Mouse (Mus musculus) adrenal gland, postnatal 14 days (tissue): ENCODE measurements around the gene Abcb9. TPM values are rescaled to one million over a fixed set of nuclear protein-coding genes. Genes with fewer than 3 reads are reported as not detected.

Source experiments
- DNase-seq: peaks from one replicate; pipeline ENCODE4 v3.0.0; 2021; ENCODE audit warnings: mixed read lengths
- total RNA-seq: library from RNA; stranded (reverse); gene quantifications from 2 replicates; pipeline ENCODE4 v1.2.3, GENCODE M21; 2021

Gene Abcb9
- total RNA-seq, 1 experiment from 2014 or later = 10.6 TPM

DNA sequence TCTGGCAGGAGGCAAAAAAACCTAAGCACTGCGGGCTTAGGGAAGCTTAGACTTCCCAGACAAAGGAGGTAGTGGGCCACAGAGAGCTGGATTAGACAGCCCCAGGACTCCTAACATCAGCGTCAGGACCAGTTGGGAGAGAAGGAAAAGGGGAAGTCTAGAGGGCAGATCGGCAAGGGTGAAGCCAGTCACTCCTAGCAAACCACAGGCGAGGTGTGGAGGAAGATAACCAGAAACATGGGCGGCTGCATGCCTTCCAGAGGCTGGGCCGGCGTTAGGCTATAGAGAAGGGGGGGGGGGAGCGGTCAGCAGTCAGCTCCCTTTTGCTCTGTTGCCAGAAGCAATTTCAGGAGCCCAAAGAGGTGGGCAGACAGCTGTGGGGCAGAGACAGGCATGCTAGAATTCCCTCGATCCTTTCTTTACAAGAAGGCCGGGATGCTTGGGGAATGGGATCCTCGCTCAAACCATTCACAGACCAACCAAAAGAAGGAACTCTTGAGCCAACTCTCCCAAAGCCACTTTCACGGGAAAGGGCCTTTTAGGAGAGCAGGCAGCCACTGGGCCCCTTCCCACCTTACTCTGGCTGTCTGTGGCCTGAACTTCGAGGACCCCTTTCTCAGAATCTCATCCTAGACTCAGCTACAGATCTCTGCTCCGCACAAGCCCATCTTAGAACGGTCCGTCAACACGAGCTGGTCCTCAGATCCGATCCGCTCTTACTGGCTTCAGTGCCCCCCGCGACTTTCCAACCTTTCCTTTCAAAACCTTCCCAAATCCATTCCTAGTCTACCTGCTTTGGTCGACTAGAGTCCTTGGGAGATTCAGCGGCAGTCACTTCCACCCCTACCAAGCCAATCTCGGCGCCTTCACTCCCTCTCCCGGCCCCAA, 64.3 kb downstream of the Abcb9 start:
- DNase-seq = peak; percentile 35

- peak; percentile 35 for DNase-seq
These were observed 65.1 kb downstream of the Abcb9 start for GRCm38 (mm10) chr5:124030386-124031067.

GRCm38 (mm10) chr5:124029220-124030035, 66.2 kb downstream of the Abcb9 start:
- peak; percentile 32 for DNase-seq

- no peak for DNase-seq
These were observed 66.9 kb downstream of the Abcb9 start for GRCm38 (mm10) chr5:124028680-124029079.

DNA sequence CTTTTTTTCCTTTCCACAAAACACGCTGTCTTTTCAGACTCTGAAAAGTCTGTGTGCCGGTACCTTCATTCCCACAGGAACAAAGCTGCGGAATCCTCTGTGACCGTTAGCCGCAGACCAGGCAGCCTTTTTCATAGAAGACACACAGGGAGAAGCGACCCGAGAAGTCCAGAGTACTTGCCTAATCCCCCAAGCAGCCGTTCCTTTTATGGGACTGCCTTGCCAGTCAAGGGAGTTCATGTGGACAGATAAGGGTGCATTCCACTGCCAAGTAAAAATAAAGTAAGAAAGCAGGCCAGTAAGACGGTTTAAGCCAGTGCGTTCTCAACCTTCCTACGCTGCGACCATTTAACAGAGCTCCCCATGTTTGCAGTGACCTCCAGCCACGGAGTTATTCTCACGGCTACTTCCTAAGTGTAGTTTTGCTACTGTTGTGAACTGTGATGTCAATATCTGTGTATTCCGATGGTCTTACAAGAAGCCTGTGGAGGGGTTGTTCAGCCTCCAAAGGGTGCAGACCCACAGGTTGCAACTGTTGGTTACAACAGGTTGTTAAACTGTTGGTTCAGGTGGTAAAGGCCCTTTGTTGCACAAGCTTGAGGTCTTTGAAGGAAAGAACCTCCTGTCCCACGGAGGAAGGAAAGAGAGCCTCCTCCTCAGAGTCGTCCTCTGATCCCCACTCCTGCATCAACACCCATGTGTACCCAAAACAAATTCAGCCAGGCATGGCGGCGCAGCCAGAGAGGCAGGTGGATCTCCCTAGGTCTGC, 67.7 kb downstream of the Abcb9 start:
- peak; percentile 32 for DNase-seq

GRCm38 (mm10) chr5:124026568-124026967, 69.0 kb downstream of the Abcb9 start:
- DNase-seq = no peak

DNA sequence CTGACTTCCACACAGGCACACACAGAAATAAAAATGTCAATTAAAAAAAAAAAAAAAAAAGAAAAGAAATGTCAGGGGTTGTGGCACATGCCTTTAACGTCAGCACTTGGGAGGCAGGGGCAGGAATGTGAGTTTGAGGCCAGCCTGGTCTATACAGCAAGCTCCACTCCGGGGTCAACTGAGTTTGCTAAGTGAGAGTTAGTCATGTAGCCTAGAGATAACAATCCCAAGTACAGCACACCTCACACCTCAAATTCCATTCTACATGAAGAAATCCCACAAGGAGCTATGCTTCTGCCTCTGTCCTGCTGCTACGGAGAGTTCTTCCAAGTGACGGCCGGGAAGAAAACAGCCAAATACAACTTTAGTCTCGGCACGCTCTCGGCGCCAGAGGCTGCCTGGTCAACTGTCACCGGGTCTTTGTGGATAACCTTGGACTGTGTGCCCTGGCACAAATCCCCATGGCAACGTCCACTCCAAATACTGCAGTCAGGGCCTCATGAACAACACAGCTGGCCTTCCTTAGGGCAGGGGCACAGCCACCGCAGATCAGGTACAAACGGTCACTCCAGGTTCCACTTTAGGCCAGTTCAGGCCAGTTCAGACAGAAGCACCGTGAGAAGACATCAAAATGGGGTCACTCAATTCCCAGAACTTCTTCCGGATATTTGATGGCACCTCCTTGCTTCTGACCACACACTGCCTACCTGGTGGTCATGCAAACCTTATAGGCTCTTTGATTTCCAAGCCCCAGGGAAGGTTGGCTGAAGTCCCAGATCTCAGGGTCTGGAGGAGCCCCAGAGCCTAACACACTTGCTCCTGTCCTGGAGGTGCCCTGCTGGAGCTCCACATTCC, 69.8 kb downstream of the Abcb9 start:
- peak; percentile 78 for DNase-seq

GRCm38 (mm10) chr5:124025146-124025545, 70.5 kb downstream of the Abcb9 start:
- DNase-seq = peak; percentile 9

DNA sequence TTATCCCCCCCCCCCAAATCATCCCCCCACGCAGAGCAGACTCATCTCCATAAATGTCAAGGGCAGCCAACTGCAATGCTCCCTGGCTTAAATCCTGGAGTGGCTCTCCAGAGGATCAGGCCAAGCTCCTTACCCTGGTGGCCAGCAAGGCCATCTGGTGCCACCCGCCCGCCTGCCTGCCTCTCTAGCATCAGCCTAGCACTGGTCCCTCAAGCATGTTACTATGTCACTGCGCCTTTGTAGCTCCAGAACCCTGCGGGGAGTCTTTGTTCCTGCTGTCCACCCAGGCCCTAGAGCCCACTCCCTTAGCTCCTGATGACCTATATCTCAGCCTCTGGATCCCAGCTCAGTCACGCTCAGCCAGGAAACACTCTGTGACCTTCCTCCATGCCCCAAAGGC, 70.9 kb downstream of the Abcb9 start:
- DNase-seq = peak; percentile 88

DNA sequence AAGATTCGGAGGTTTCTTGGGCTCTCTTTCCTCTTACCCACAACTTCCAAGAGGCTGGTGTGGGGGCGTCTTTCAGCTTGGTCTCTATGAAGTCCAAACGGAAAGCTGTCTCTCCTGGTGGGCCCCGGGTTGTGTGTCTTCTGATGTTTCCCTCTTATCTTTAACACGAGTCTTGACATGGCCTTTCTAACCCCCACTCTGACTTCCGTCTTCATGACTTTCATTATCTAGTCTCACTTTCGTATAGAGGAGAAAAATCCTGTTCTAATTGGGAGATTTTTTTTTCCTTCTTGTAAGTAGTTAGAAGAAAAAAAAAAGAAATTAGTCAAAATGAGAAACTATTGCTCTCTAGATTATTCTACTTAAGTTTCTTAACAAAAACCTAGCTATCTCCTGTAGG, 73.2 kb downstream of the Abcb9 start:
- no peak for DNase-seq

DNA sequence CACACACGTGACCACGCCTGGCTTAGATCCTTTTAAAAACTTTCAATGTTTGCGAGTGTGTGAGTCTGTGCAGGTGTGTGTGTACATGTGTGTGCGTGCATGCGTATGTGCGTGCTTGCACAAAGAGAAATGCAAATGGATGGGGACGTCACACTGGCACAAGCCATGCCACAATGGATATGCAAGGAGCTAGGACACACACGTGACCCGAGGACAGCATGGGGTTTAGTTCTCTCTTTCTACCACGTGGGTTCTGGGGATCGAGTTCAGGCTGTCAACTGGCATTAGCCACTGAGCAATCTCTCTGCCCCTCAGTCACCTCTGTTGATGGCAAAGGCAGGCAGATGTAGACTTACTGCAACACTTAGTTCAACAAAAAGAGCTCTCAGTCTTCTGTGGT, 73.9 kb downstream of the Abcb9 start:
- no peak for DNase-seq

- peak; percentile 63 for DNase-seq
These were observed 74.5 kb downstream of the Abcb9 start for GRCm38 (mm10) chr5:124021148-124021547.

GRCm38 (mm10) chr5:124019348-124020216, 76.0 kb downstream of the Abcb9 start:
- DNase-seq = peak; percentile 83

- no peak for DNase-seq
These were observed 76.9 kb downstream of the Abcb9 start for GRCm38 (mm10) chr5:124018651-124019050.

GRCm38 (mm10) chr5:124017941-124018340, 77.7 kb downstream of the Abcb9 start:
- no peak for DNase-seq

DNA sequence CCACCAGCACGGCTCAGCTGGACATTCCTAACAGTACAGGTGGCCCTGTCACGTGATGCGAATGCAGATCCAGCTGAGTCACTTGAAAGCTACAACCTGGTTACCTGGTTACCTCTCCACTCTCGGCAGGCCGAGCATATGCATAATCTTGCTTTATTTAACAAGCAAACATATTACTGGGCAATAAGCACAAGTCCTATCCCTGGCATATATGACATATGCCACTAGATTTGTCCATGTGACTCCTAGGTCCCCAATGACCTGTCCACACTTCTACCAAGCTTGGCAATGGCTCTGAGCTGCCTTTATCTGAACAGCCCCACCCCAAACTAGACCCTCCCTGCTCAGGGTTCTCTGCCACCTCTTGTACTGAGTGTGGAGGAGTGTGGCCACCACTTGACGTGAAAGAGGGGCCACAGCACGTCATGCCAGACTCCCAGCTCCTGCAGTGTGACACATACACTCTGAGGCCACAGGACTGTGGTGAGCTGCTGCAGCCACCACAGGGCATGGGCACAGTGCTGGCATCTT, 79.2 kb downstream of the Abcb9 start:
- no peak for DNase-seq

DNA sequence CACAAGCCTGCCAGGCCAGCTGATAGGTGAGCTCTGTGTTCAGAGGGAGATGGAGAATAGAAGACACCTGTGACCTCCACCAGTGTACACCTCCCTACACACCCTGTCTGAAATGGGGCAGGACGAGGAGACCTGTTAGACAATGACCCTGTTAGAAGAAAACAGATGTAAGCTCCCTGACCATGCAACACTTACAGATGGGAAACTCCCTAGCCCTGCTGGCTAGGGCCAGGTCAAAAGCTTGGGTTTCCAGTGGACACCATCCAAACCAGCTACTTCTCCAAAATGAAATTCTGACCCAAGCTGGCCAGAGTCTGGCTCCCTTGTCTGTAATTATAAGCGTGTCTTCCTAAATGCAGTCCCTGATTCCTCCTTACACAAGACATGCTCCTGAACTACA, 79.9 kb downstream of the Abcb9 start:
- DNase-seq = no peak

DNA sequence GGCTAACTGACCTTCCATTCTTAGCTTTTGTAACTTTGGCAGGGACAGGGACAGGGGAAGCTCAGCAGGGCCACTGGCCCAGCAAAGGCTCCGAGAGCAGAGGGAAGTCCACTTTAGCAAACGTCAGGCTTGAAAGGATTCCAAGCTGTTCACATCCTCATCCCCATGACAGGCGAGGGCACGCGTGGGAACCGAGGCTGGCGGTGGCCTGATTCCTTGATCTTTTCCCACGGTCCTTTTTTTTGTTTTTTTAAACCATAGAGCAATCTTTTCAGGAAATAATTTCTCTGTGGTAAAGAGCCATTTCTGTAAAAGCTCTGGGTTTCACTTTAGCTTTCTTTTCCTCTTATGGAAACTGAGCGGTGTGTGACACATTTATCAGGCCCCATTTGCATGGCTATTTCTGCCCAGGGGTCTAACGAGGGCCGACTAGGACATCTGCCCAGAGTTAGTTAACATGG, 80.8 kb downstream of the Abcb9 start:
- DNase-seq = peak; percentile 74

GRCm38 (mm10) chr5:124014180-124014579, 81.4 kb downstream of the Abcb9 start:
- no peak for DNase-seq
